Mouse (Mus musculus) R1 (cell line): ENCODE results near the gene Ndufv2.
"Not testable (repeated sequence)": the region's sequence is repeated elsewhere in the genome, so short reads cannot be mapped to it uniquely, and the experiment has no call there.

Experiments used
- DNase-seq: peaks from one replicate; pipeline ENCODE4 v3.0.0-alpha.2; 2018; ENCODE audit warnings: low read depth, low spot score

The Ndufv2 gene

GRCm38 (mm10) chr17:66085038-66085437 lies 16.3 kb downstream of the Ndufv2 start:
- DNase-seq, result no peak

GRCm38 (mm10) chr17:66084486-66084885 lies 16.9 kb downstream of the Ndufv2 start:
- DNase-seq, result peak; percentile 60

GRCm38 (mm10) chr17:66077437-66077850 lies 23.9 kb downstream of the Ndufv2 start:
- DNase-seq, result peak; percentile 57

- peak; percentile 93 for DNase-seq
Measured at GRCm38 (mm10) chr17:66076934-66077333, 24.4 kb downstream of the Ndufv2 start, which contains the start of gene Ankrd12. Gene Ankrd12 (minus strand): TSS chr17:66077089.

DNA sequence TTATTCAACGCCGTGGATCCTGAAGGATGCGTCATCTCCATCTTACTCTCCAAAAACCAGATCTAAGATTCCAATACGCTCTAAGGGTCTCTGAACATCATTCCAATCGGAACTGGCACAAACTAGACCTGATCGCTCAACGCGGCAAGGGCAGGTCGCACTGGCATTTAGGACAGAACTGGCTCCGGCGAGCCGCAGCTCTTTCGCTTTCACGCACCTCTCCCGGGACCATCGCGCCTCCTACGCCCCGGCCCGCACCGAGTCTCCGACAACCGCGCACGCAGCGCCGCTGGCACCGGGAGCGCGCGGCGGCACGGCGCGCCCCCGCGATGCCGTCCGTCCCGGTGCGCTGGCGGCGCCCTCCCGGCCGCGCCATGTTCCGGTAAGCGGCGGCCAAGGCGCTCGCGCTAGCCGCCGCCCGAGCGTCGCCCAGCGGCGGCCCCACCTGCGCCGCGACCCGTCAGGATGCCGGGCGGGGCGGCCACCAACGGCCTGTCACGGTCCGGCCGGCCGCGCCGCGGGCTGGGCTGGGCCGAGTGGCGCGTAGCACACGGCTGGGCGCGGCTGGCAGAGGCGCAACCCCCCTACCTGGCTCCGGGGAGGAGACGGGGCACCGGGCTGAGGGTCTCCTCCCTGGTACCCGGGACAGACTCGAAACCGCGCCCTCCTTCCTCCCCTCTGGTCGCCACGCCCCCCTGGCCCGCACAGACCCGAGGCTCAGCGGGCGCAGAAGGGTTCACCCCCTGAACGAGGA lies 25.0 kb downstream of the Ndufv2 start:
- peak; percentile 45 for DNase-seq

GRCm38 (mm10) chr17:66075827-66076173 lies 25.6 kb downstream of the Ndufv2 start:
- DNase-seq, result no peak

GRCm38 (mm10) chr17:66073971-66074370 lies 27.4 kb downstream of the Ndufv2 start:
- no peak for DNase-seq

GRCm38 (mm10) chr17:66069036-66069435 lies 32.3 kb downstream of the Ndufv2 start:
- DNase-seq, result not testable (repeated sequence)

GRCm38 (mm10) chr17:66065115-66065514 lies 36.2 kb downstream of the Ndufv2 start:
- no peak for DNase-seq

- no peak for DNase-seq
Measured at GRCm38 (mm10) chr17:66061241-66061938, 40.0 kb downstream of the Ndufv2 start.

GRCm38 (mm10) chr17:66058160-66058559 lies 43.2 kb downstream of the Ndufv2 start:
- no peak for DNase-seq

DNA sequence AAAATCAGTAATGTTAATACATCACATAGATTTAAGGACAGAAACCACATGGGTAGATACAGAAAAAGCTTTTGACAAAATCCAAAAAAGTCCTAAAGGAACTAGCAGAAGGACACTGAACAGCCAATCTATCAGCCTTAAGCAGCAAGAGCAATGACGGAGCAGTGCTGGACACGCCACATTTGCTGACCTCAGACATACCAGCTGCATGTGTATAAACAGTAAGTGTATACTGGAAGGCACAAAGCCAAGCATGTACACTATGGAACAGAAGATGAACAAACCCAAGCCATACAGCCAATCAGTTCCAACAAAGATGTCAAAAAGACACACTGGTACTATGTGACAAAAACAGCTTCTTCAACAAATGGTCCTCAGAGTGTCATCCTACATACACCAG lies 44.2 kb downstream of the Ndufv2 start:
- DNase-seq, result no peak

DNA sequence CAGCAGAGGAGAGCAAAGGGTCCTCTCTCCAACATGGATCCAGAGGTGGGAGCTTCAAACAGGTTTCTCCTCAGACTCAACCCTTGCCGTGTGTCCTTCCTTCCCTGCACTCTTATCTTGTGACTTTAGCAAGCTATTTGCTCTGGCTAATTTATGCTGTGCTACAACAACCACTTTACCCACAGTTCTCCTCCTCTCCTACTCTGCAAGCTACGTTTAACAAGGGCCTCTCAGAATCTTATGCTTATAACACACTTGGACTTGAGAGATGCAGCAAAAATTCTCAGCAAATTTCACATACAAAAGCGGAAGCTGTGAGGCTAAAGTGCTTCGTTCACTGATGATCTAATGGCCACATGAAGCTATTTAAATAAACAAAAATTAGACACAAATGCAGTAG lies 48.0 kb downstream of the Ndufv2 start:
- DNase-seq, result no peak

DNA sequence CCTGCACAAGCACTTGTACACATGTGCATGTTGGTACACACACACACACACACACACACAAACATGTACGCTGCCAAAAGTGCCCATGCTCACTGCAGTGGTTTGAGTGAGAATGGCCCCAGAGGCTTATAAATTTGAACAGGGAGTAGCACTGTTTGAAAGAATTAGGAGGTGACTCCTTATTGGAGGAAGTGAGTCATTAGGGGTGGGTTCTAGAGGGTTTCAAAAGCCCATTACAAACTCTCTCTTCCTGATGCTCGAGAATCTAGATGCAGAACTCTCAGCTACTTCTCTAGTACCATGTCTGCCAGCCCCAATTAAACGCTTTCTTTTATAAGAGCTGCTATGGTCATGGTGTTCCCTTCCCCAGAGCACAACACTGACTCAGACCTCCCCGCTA lies 52.6 kb downstream of the Ndufv2 start:
- no peak for DNase-seq

- no peak for DNase-seq
Measured at GRCm38 (mm10) chr17:66048199-66048598, 53.2 kb downstream of the Ndufv2 start.

GRCm38 (mm10) chr17:66043679-66044078 lies 57.7 kb downstream of the Ndufv2 start:
- DNase-seq, result not testable (repeated sequence)

DNA sequence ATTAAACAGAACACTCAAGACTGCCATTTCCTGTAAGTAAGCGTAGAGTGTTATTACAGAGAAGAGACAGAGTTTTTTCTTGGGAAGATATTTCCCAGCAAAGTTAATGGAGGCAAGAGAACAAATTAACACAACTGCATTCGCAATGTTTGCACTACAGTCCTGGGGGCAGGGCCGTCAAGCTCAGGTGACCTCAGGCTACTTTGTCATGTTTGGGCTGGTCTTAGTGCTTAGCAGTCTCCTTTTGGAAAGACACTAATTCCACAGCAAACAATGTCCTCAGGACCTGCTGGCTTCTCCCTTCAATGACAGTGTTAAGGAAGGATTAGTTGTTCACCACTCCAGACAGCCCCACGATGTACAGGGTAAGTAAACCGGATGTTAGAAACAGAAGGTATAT lies 60.3 kb downstream of the Ndufv2 start:
- no peak for DNase-seq

DNA sequence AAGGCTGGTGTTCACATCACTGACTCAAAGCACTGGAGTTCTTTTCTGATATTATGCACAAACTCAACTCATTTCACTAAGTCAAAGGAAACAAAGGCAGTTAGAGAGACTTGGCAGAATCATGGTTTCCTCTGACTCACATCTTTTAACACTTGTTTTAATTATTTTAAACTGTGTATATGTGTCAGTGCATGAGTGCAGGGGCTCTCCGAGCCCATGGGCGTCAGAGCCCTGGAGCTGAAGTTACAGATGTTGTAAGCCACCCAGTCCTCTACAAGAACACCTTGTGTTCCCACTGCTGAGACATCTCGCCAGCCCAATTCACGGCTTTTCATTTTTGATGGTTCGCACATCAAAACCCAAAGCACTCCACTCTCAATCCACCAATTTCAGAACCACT lies 68.1 kb downstream of the Ndufv2 start:
- no peak for DNase-seq

DNA sequence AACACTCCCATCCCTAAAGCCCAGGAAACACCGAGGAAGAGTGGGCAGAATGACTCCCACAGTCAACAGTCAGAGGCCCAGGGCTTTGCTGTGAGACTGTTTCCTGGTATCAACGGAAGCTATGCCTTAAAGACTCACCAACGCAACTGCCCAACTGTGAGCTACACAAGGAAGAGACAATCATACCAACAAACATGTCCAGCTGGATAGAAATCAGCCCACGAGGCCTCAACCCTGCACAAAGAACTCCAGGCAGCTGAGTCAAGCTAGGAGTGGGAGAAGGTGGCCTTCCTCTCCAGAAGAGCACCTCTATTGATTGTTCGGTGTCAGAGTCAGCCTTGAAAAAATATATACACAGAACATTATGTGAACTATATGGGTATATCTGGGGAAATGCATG lies 69.4 kb downstream of the Ndufv2 start:
- DNase-seq, result no peak
